Mouse (Mus musculus) CH12.LX (cell line): ENCODE measurements around the gene Egln1. TPM values are rescaled to one million over a fixed set of nuclear protein-coding genes. Genes with fewer than 3 reads are reported as not detected.

ENCODE experiments used
- DNase-seq: peaks from one replicate; pipeline ENCODE4 v3.0.0-alpha.2; 2013; ENCODE audit errors: extremely low read depth
- H3K27ac ChIP-seq: 2 replicates; pipeline ENCODE4 v1.5.1; 2012; ENCODE audit warnings: low read depth, mild to moderate bottlenecking, control low read depth, moderate library complexity; ENCODE audit not compliant: insufficient read depth
- H3K27me3 ChIP-seq: replicated peaks from 2 replicates; pipeline ENCODE3; 2012; ENCODE audit warnings: inconsistent platforms
- H3K36me3 ChIP-seq, 2 experiments: replicated peaks in 1 of 2; 2 replicates each; pipeline versions ENCODE3 to v1.6.1; 2012; ENCODE audit warnings: inconsistent platforms in 1 of 2, low read length in 1 of 2, mild to moderate bottlenecking in 1 of 2, mixed read lengths in 1 of 2, moderate library complexity in 1 of 2; ENCODE audit not compliant: control insufficient read depth in 1 of 2, insufficient read depth in 1 of 2
- H3K4me1 ChIP-seq, 2 experiments: 2 replicates each; pipeline ENCODE4 v1.6.1; 2012; ENCODE audit warnings: inconsistent platforms in 1 of 2, moderate library complexity in 1 of 2; ENCODE audit not compliant: insufficient read depth in 2 of 2, control insufficient read depth in 1 of 2
- H3K4me2 ChIP-seq: 2 replicates; pipeline ENCODE4 v1.6.1; 2012; ENCODE audit warnings: low read depth, mild to moderate bottlenecking, control low read depth; ENCODE audit not compliant: poor library complexity, insufficient read depth, severe bottlenecking
- H3K4me3 ChIP-seq, 3 experiments: fragments of 150-350 bp in 1 of 3; sonication (generic) in 1 of 3; replicated peaks in 1 of 3; 2 replicates each; pipeline versions ENCODE3 to v1.5.1; 2011 to 2012; ENCODE audit warnings: low read depth in 2 of 3, low read length in 2 of 3, mild to moderate bottlenecking in 2 of 3, moderate library complexity in 2 of 3, control low read depth in 1 of 3, improper control_type of control experiment in 1 of 3, inconsistent platforms in 1 of 3, mixed read lengths in 1 of 3; ENCODE audit not compliant: poor library complexity in 1 of 3
- H3K79me2 ChIP-seq: replicated peaks from 2 replicates; pipeline ENCODE4 v1.6.1; 2012; ENCODE audit warnings: mild to moderate bottlenecking, moderate library complexity; ENCODE audit not compliant: control insufficient read depth, poor library complexity, insufficient read depth, severe bottlenecking; ENCODE audit errors: extremely low read depth
- H3K9ac ChIP-seq: 2 replicates; pipeline ENCODE4 v1.6.1; 2012; ENCODE audit warnings: low read depth, mild to moderate bottlenecking, control low read depth, moderate library complexity; ENCODE audit not compliant: insufficient read depth
- H3K9me3 ChIP-seq: replicated peaks from 2 replicates; pipeline ENCODE3; 2012; ENCODE audit warnings: low read length, inconsistent platforms, mixed read lengths
- BHLHE40 ChIP-seq: IDR thresholded peaks from 2 replicates; pipeline ENCODE4 v1.6.1; 2011; ENCODE audit warnings: mild to moderate bottlenecking, low read depth, low read length, improper control_type of control experiment
- CHD1 ChIP-seq: IDR thresholded peaks from 2 replicates; pipeline ENCODE4 v1.6.1; 2012; ENCODE audit warnings: low read depth, low read length, improper control_type of control experiment, inconsistent platforms
- CHD2 ChIP-seq: IDR thresholded peaks from 2 replicates; pipeline ENCODE4 v1.6.1; 2011; ENCODE audit warnings: low read length, improper control_type of control experiment
- CTCF ChIP-seq, 2 experiments: IDR thresholded peaks in 1 of 2; conservative IDR thresholded peaks in 1 of 2; 2 replicates each; pipeline ENCODE4 v1.5.1; 2011 to 2012; ENCODE audit warnings: low read depth in 2 of 2, low read length in 2 of 2, improper control_type of control experiment in 1 of 2, inconsistent platforms in 1 of 2, mild to moderate bottlenecking in 1 of 2, moderate library complexity in 1 of 2
- E2F4 ChIP-seq: IDR thresholded peaks from 2 replicates; pipeline ENCODE4 v1.6.1; 2011; ENCODE audit warnings: low read depth, low read length, improper control_type of control experiment; ENCODE audit not compliant: insufficient replicate concordance
- ELF1 ChIP-seq: IDR thresholded peaks from 2 replicates; pipeline ENCODE4 v1.6.1; 2014; ENCODE audit warnings: low read depth, mild to moderate bottlenecking, inconsistent platforms, low read length, improper control_type of control experiment
- EP300 ChIP-seq: IDR thresholded peaks from 2 replicates; pipeline ENCODE4 v1.6.1; 2011; ENCODE audit warnings: low read length, improper control_type of control experiment
- ETS1 ChIP-seq: conservative IDR thresholded peaks from 2 replicates; pipeline ENCODE4 v1.6.1; 2012; ENCODE audit warnings: low read depth, mild to moderate bottlenecking, inconsistent platforms, low read length, improper control_type of control experiment, moderate library complexity
- HCFC1 ChIP-seq: IDR thresholded peaks from 2 replicates; pipeline ENCODE4 v1.6.1; 2012; ENCODE audit warnings: low read depth, mild to moderate bottlenecking, inconsistent platforms, low read length, improper control_type of control experiment
- IRF4 ChIP-seq: IDR thresholded peaks from 2 replicates; pipeline ENCODE4 v1.6.1; 2014; ENCODE audit warnings: low read depth, mild to moderate bottlenecking, inconsistent platforms, low read length, improper control_type of control experiment
- JUND ChIP-seq: conservative IDR thresholded peaks from 2 replicates; pipeline ENCODE4 v1.6.1; 2011; ENCODE audit warnings: low read depth, low read length, improper control_type of control experiment
- KAT2A ChIP-seq: IDR thresholded peaks from 2 replicates; pipeline ENCODE4 v1.6.1; 2012; ENCODE audit warnings: low read length, improper control_type of control experiment, inconsistent platforms; ENCODE audit not compliant: insufficient replicate concordance
- MAFK ChIP-seq: IDR thresholded peaks from 2 replicates; pipeline ENCODE4 v1.6.1; 2011; ENCODE audit warnings: low read length, improper control_type of control experiment; ENCODE audit not compliant: insufficient replicate concordance
- MAX ChIP-seq: IDR thresholded peaks from 2 replicates; pipeline ENCODE4 v1.6.1; 2011; ENCODE audit warnings: low read length, improper control_type of control experiment
- MAZ ChIP-seq: IDR thresholded peaks from 2 replicates; pipeline ENCODE4 v1.6.1; 2012; ENCODE audit warnings: low read depth, mild to moderate bottlenecking, inconsistent platforms, low read length, improper control_type of control experiment, moderate library complexity
- NELFE ChIP-seq: IDR thresholded peaks from 2 replicates; pipeline ENCODE4 v1.6.1; 2011; ENCODE audit warnings: low read depth, low read length, improper control_type of control experiment
- NRF1 ChIP-seq: IDR thresholded peaks from 2 replicates; pipeline ENCODE4 v1.6.1; 2014; ENCODE audit warnings: low read depth, mild to moderate bottlenecking, inconsistent platforms, low read length, improper control_type of control experiment, moderate library complexity
- PAX5 ChIP-seq: IDR thresholded peaks from 2 replicates; pipeline ENCODE4 v1.6.1; 2012; ENCODE audit warnings: low read length, inconsistent platforms, mixed read lengths
- POLR2A ChIP-seq: IDR thresholded peaks from 2 replicates; pipeline ENCODE4 v1.6.1; 2011; ENCODE audit warnings: low read depth, mild to moderate bottlenecking, improper control_type of control experiment, low read length
- POLR2AphosphoS2 ChIP-seq: IDR thresholded peaks from 2 replicates; pipeline ENCODE4 v1.6.1; 2011; ENCODE audit warnings: low read depth, low read length, improper control_type of control experiment
- SIN3A ChIP-seq: IDR thresholded peaks from 2 replicates; pipeline ENCODE4 v1.6.1; 2012; ENCODE audit warnings: low read length, improper control_type of control experiment, inconsistent platforms
- SMC3 ChIP-seq: IDR thresholded peaks from 2 replicates; pipeline ENCODE4 v1.6.1; 2011; ENCODE audit warnings: low read depth, low read length, improper control_type of control experiment
- TCF12 ChIP-seq: IDR thresholded peaks from 2 replicates; pipeline ENCODE4 v1.6.1; 2014; ENCODE audit warnings: low read depth, mild to moderate bottlenecking, inconsistent platforms, low read length, improper control_type of control experiment
- USF1 ChIP-seq: IDR thresholded peaks from 2 replicates; pipeline ENCODE4 v1.6.1; 2014; ENCODE audit warnings: low read depth, mild to moderate bottlenecking, inconsistent platforms, low read length, improper control_type of control experiment
- USF2 ChIP-seq: conservative IDR thresholded peaks from 2 replicates; pipeline ENCODE4 v1.6.1; 2011; ENCODE audit warnings: low read depth, low read length, improper control_type of control experiment
- ZC3H11A ChIP-seq: IDR thresholded peaks from 2 replicates; pipeline ENCODE4 v1.6.1; 2012; ENCODE audit warnings: low read depth, mild to moderate bottlenecking, inconsistent platforms, low read length, improper control_type of control experiment
- ZKSCAN1 ChIP-seq: IDR thresholded peaks from 2 replicates; pipeline ENCODE4 v1.6.1; 2012; ENCODE audit warnings: low read depth, inconsistent platforms, low read length, improper control_type of control experiment, borderline replicate concordance
- ZNF384 ChIP-seq: IDR thresholded peaks from 2 replicates; pipeline ENCODE4 v1.6.1; 2012; ENCODE audit warnings: low read depth, low read length, improper control_type of control experiment, inconsistent platforms
- dilution Hi-C: fragments of 300-500 bp; cut with MboI; formaldehyde crosslinking; loops from 2 replicates; pipeline ENCODE4 v1.14.3; 2020; ENCODE audit warnings: low sequenced_read_pairs; ENCODE audit not compliant: extremely low pct_unique_long_range_greater_than_20kb, extremely low pct_ligation_motif_present
- in situ Hi-C: fragments of 300-500 bp; cut with MboI; formaldehyde crosslinking; loops from 3 replicates; pipeline ENCODE4 v1.14.3; 2019; ENCODE audit warnings: low sequenced_read_pairs, low pct_ligation_motif_present, low pct_unique_long_range_greater_than_20kb, mixed read lengths
- polyA plus RNA-seq: library from polyadenylated mRNA; unstranded; fragments of >175 nt; gene quantifications from 2 replicates; pipeline ENCODE4 v1.2.1, GENCODE M21; 2012; ENCODE audit warnings: low read depth; ENCODE audit not compliant: insufficient read length
- total RNA-seq, 2 experiments: library from RNA; depleted of rRNA; stranded (reverse); fragments of 300-350 nt in 1 of 2; fragments of >200 nt in 1 of 2; gene quantifications; 2 replicates each; pipeline ENCODE4 v1.2.3; 2012 to 2014

Egln1 gene
- total and polyA plus RNA-seq, 3 experiments = 19.0 to 34.7 (median 31.0) TPM

- in situ Hi-C loops = no loop called here
- dilution Hi-C loops = no loop called here
- H3K4me1 ChIP-seq = peaks cover 10 to 19% of the 10 kb centered on the region in 2 experiments
- peaks cover 62 to 95% of the 10 kb centered on the region in 2 experiments for H3K36me3 ChIP-seq
- no peak for DNase-seq
- no peak overlapping the region for H3K9ac ChIP-seq
- no peaks in the 10 kb centered on the region for H3K9me3 ChIP-seq
- peaks cover 25% of the 10 kb centered on the region for H3K79me2 ChIP-seq
- no peaks in the 10 kb centered on the region for H3K27me3 ChIP-seq
- no peak overlapping the region for H3K27ac ChIP-seq
- TF ChIP-seq NRF1 (no peak), MAFK (no peak), MAZ (no peak), CTCF (conservative IDR thresholded peaks at IDR 0.05 in 1 of 2, IDR thresholded peaks at IDR 0.05 in 1 of 2; ENCODE audit: low read depth in 2 of 2, low read length in 2 of 2) (no peak), ELF1 (no peak), USF1 (no peak), MAX (no peak), NELFE (no peak), TCF12 (no peak), SMC3 (no peak), SIN3A (no peak), E2F4 (no peak), EP300 (no peak), ZNF384 (no peak), CHD2 (no peak), JUND (no peak), ZKSCAN1 (no peak)
- H3K4me2 ChIP-seq = no peak overlapping the region
- no peak overlapping the region for H3K4me3 ChIP-seq
These were observed 77.7 kb downstream of the Egln1 start for GRCm38 (mm10) chr8:124871474-124871873.

GRCm38 (mm10) chr8:124869708-124870107 lies 79.4 kb downstream of the Egln1 start:
- dilution Hi-C loops = no loop called here
- Histone ChIP-seq H3K27ac (no peak overlapping the region), H3K79me2 (peaks cover 42% of the 10 kb centered on the region), H3K4me2 (no peak overlapping the region), H3K4me1 (peaks cover 13 to 37% of the 10 kb centered on the region in 2 experiments), H3K36me3 (peaks cover 48 to 92% of the 10 kb centered on the region in 2 experiments), H3K9me3 (no peaks in the 10 kb centered on the region), H3K27me3 (no peaks in the 10 kb centered on the region), H3K9ac (no peak overlapping the region), H3K4me3 (no peak overlapping the region)
- TF ChIP-seq IRF4 = no peak
- TF ChIP-seq ETS1 = no peak
- no peak for TF ChIP-seq TCF12
- no peak for TF ChIP-seq NELFE
- no peak for TF ChIP-seq POLR2A
- no peak for TF ChIP-seq HCFC1
- no peak for TF ChIP-seq MAZ
- TF ChIP-seq POLR2AphosphoS2 = no peak
- TF ChIP-seq ZKSCAN1 = no peak
- TF ChIP-seq USF1 = no peak
- TF ChIP-seq CHD1 = no peak
- no peak for TF ChIP-seq KAT2A
- no peak for TF ChIP-seq CTCF (conservative IDR thresholded peaks at IDR 0.05 in 1 of 2, IDR thresholded peaks at IDR 0.05 in 1 of 2; ENCODE audit: low read depth in 2 of 2, low read length in 2 of 2)
- TF ChIP-seq JUND = no peak
- no peak for TF ChIP-seq ELF1
- TF ChIP-seq ZC3H11A = no peak
- TF ChIP-seq USF2 = no peak
- no peak for TF ChIP-seq PAX5
- no peak for TF ChIP-seq BHLHE40
- in situ Hi-C loops = no loop called here
- no peak for DNase-seq
